Comparison of ENCODE assay signal across 9 mouse cellular contexts in the genomic region with DNA sequence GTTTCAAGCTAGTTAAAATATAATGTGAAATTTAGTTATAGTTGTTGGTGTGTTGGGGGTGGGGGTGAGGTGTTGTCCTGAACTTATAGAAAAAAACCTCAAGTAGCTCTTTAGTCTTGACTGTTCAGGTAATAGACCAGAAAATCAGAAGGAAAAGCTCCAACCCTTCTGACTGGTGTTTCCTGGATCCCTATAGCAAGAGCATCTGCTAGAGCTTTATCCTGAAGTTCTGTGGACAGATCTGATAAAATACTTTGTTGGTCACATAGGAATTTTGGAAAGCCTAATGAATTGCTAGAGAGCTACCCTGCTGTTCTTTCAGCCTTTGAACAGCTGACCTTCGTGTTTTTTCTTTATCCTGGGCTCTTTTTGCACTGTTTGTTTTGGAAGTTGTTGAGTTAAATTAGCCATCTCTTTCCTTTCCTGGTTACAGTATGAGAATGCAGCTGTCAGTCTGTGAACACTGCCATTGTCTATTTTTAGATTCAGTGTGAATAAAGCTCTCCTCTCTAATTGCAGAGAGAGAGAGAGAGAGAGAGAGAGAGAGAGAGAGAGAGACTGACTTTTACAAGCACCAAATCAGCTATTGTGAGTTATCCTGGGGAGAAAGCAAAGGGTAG. TPM values are rescaled to one million over a fixed set of nuclear protein-coding genes. Genes with fewer than 3 reads are reported as not detected.
DNase-seq lines count a peak whose midpoint lies in the region; ATAC-seq and TF ChIP-seq lines count a peak whose summit lies in the region.
"Had no signal": no experiment of that assay in that cellular context is flagged by ENCODE, and none has a peak within 500 bp of the region (broad histone marks: within the 10 kb centered on the region; RNA-seq: fewer than 3 reads in every experiment).

No protein-coding gene starts in this region.

- H3K36me3 ChIP-seq in heart, embryonic 15.5 days, result no peaks in the 10 kb centered on the region
- H3K36me3 ChIP-seq in neural tube, embryonic 12.5 days, result no peaks in the 10 kb centered on the region
- H3K36me3 ChIP-seq in thymus, adult 2 months (ENCODE audit: control insufficient read depth, insufficient read depth, low read length), result no peaks in the 10 kb centered on the region
- H3K36me3 ChIP-seq: stomach, embryonic 15.5 days had no signal

- intact Hi-C loops in left cerebral cortex, adult 2 months (cut with DNase I), result loop anchor here (5.0 kb wide), 1 partner anchor 224 kb away; no protein-coding TSS in a partner anchor

- no peak for TF ChIP-seq POLR2A in thymus, adult 2 months (IDR thresholded peaks at IDR 0.05; ENCODE audit: control insufficient read depth, extremely low read depth, insufficient read depth, low read length, poor library complexity)

- H3K4me3 ChIP-seq in left cerebral cortex, adult 2 months, result no peak overlapping the region
- no peak overlapping the region for H3K4me3 ChIP-seq in heart, embryonic 15.5 days
- H3K4me3 ChIP-seq in neural tube, embryonic 12.5 days, result no peak overlapping the region
- no peak overlapping the region for H3K4me3 ChIP-seq in thymus, adult 2 months (ENCODE audit: control insufficient read depth, insufficient read depth, low read length)
- H3K4me3 ChIP-seq: stomach, embryonic 15.5 days had no signal

- TF ChIP-seq CTCF in left cerebral cortex, adult 2 months (IDR thresholded peaks at IDR 0.05), result no peak
- TF ChIP-seq CTCF in thymus, adult 2 months (IDR thresholded peaks at IDR 0.05; ENCODE audit: borderline replicate concordance, control insufficient read depth, extremely low read depth, insufficient read depth, low read length, poor library complexity), result no peak

- 17% methylated on average over 1 of the region's 1 CpGs for WGBS in heart, embryonic 15.5 days
- WGBS in neural tube, embryonic 12.5 days, result 5% methylated on average over 1 of the region's 1 CpGs
- WGBS in thymus, adult 2 months, result 38% methylated on average over 1 of the region's 1 CpGs

- no peak for DNase-seq in left cerebral cortex, adult 2 months (ENCODE audit: extremely low spot score in 1 of 2, low spot score in 2 of 2)
- DNase-seq in left cerebral cortex, adult 18-20 months (ENCODE audit: low spot score in 2 of 2), result no peak
- peak; percentile 7 for DNase-seq in embryo, embryonic 11.5 days (ENCODE audit: low read depth, low spot score)
- DNase-seq in kidney, adult 18-20 months, result no peak
- no peak for DNase-seq in layer of hippocampus, adult 9-11 months
- no peak for DNase-seq in thymus, adult 2 months

- peak overlapping the region; percentile 11 for H3K4me2 ChIP-seq in heart, embryonic 15.5 days
- no peak overlapping the region for H3K4me2 ChIP-seq in neural tube, embryonic 12.5 days (replicated peaks)
- H3K4me2 ChIP-seq: stomach, embryonic 15.5 days had no signal

- H3K27me3 ChIP-seq in heart, embryonic 15.5 days, result no peaks in the 10 kb centered on the region
- no peaks in the 10 kb centered on the region for H3K27me3 ChIP-seq in neural tube, embryonic 12.5 days (replicated peaks)
- no peaks in the 10 kb centered on the region for H3K27me3 ChIP-seq in thymus, adult 2 months (ENCODE audit: control insufficient read depth, insufficient read depth, low read length)
- H3K27me3 ChIP-seq: stomach, embryonic 15.5 days had no signal

- 0 out of 2 replicates have a peak, but pooled peaks have one; percentile 8 for ATAC-seq in heart, embryonic 15.5 days (replicated peaks; ENCODE audit: insufficient number of reproducible peaks, insufficient read depth, low FRiP score, low read depth)
- ATAC-seq in neural tube, embryonic 12.5 days (ENCODE audit: low FRiP score, low read depth), result peak; percentile 37

- H3K27ac ChIP-seq in left cerebral cortex, adult 2 months, result peak overlapping the region; percentile 61
- H3K27ac ChIP-seq in heart, embryonic 15.5 days, result peak overlapping the region; percentile 89
- no peak overlapping the region for H3K27ac ChIP-seq in neural tube, embryonic 12.5 days
- no peak overlapping the region for H3K27ac ChIP-seq in thymus, adult 2 months (ENCODE audit: control insufficient read depth, insufficient read depth, low read length)

- H3K4me1 ChIP-seq in heart, embryonic 15.5 days (replicated peaks), result peaks cover 28% of the 10 kb centered on the region
- H3K4me1 ChIP-seq in neural tube, embryonic 12.5 days, result peaks cover 15% of the 10 kb centered on the region
- 0 out of 2 replicates have a peak, but pooled peaks cover 2% of the 10 kb centered on the region for H3K4me1 ChIP-seq in thymus, adult 2 months (replicated peaks; ENCODE audit: control insufficient read depth, insufficient read depth, low read length)

- H3K9me3 ChIP-seq in heart, embryonic 15.5 days (replicated peaks), result no peaks in the 10 kb centered on the region
- H3K9me3 ChIP-seq in neural tube, embryonic 12.5 days, result no peaks in the 10 kb centered on the region
- H3K9me3 ChIP-seq: stomach, embryonic 15.5 days had no signal

- no peak overlapping the region for H3K9ac ChIP-seq in heart, embryonic 15.5 days
- no peak overlapping the region for H3K9ac ChIP-seq in neural tube, embryonic 12.5 days
- H3K9ac ChIP-seq: stomach, embryonic 15.5 days had no signal

RNA-seq across cellular contexts. Expression of a gene that starts 46.4 kb away (rescaled TPM):
- 10 to 100 TPM; 34.8 to 43.1 TPM for total RNA-seq in left cerebral cortex, adult 2 months (2021)
- total RNA-seq in left cerebral cortex, adult 18-20 months (2021), result 10 to 100 TPM; 39.7 to 40.5 TPM
- 124 and 126 TPM in 2 replicates for polyA plus RNA-seq in heart, embryonic 15.5 days (2015; fragmentation: Nextera tagmentation; extraction: Ambion mirVana)
- polyA plus RNA-seq in neural tube, embryonic 12.5 days (2016; fragmentation: Nextera tagmentation; extraction: Ambion mirVana), result 94.9 and 102 TPM in 2 replicates
- 20.9 and 26.1 TPM in 2 replicates for polyA plus RNA-seq in thymus, adult 2 months (2012; rRNA removed)

Comparison
In these comparisons a context has a peak if more than half of its experiments do, and no peak if none do; other contexts are left out.
1. H3K27ac ChIP-seq: peak in left cerebral cortex, adult 2 months (single experiment) and heart, embryonic 15.5 days (single experiment); none in neural tube, embryonic 12.5 days (single experiment) and thymus, adult 2 months (single experiment).